Mouse (Mus musculus) layer of hippocampus, adult 18-20 months (tissue): ENCODE data around the gene Aoah. TPM values are rescaled to one million over a fixed set of nuclear protein-coding genes. Genes with fewer than 3 reads are reported as not detected.

Experiments used
- DNase-seq, 2 experiments: peaks; one replicate each; pipeline ENCODE4 v3.0.0; 2022; ENCODE audit warnings: low spot score in 2 of 2
- total RNA-seq, 2 experiments: library from RNA; stranded (reverse); gene quantifications; 2 replicates each; pipeline ENCODE4 v1.2.3; 2021

The Aoah gene
- total RNA-seq, 2 experiments from 2014 or later, result 0.15 to 0.30 TPM

GRCm38 (mm10) chr13:21050118-21050517, 256.2 kb downstream of the Aoah start:
- DNase-seq, result no peak

GRCm38 (mm10) chr13:21066021-21066420, 272.1 kb downstream of the Aoah start:
- no peak for DNase-seq

- DNase-seq, result no peak
These were observed 280.9 kb downstream of the Aoah start, which contains the start of gene Olfr1370 for GRCm38 (mm10) chr13:21074847-21075246. Olfr1370 (minus strand) TSS chr13:21074947.

DNA sequence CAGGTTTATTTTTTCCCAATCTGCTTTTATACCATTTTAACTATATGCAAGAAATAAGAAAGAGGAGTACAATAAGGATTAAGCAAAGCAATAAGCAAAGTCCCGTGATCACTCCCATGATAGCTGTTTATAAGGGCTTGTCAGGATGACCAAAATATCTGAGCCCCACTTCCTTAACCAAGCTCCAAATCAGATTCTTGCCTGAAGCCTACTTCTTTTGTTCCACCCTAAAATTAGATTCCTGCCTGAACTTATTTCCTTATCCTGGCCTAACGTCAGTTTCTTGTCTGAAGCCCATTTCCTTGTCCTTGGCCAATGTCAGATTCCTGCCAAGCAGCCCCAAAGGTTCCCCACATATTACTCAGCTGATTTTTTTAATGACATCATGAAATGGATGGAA, 288.8 kb downstream of the Aoah start:
- DNase-seq, result no peak
